Mouse (Mus musculus): ENCODE measurements at regions not wholly inside any gene's neighbourhood (a gene's known extent, or its start where the extent isn't known, plus 50 kb on each side); places are given as distances from the start of the nearest gene placed in this dataset.

GRCm38 (mm10) chr10:102943156-102943555 lies 86.9 kb downstream of the Alx1 start:
- no peak for DNase-seq (ENCODE audit: low spot score)

DNA sequence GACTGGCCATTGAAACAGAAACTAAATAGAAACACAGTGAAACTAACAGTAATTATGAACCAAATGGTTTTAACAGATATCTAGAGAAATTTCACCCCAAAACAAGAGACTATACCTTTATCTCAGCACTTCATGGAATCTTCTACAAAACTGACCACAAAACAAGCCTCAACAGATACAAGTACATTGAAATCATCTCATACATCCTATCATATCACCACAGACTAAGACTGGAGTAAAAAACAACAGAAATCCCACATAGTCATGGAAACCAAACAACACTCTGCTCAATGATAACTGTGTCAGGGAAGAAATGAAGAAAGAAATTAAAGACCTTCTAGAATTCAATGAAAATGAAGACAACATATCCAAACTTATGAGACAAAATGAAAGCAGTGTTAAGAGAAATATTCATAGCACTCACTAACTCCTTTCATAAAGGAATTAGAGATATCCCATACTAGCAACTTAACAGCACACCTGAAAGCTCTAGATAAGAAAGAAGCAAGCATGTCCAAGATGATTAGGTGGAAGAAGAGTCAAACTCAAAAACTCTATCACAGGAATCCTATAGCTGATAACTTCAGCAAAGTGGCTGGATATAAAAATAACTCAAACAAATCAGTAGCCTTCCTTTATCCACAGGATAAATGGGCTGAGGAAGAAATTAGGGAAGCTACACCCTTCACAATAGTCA lies 89.0 kb downstream of the Alx1 start:
- DNase-seq (ENCODE audit: low spot score) = no peak

- DNase-seq (ENCODE audit: low spot score) = no peak
Measured at GRCm38 (mm10) chr10:102931445-102931844, 98.6 kb downstream of the Alx1 start.

DNA sequence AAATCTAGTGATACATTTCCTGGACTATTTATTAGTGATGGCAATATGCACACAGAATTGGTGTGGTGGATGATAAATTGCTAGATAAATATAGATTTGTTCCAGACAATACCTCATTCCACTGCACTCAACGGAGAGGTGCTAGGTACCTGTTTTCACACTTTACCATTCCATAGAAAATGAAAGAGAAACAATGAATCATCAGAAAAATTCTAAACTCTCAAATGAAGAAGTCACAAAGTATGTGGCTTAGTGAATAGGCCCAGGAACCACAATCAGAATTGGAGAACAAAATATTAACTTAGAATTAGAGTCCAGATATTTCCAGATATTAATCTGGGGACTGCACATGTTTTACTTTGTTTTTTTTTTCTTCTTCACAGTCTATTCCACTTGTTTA lies 101.4 kb downstream of the Alx1 start:
- no peak for DNase-seq (ENCODE audit: low spot score)

DNA sequence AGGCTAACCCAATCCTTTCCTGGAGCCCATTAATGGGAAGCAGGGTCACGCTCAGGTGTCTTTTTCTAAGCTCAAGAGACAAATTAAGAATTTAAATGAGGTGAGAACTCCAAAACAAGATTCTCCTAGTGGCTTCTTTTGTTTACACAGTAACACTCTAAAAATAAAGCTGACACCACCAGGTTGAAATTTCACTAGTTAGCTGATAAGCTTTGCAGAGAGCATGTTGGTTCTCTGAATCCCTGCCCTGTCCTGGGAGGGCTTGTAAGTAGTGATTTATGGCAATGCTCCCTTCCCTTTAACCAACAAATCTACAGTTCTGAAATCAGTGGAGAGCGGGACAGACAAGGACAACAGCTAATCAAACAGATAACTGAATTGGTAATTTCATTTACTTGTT lies 132.6 kb downstream of the Alx1 start:
- DNase-seq (ENCODE audit: low spot score) = no peak

GRCm38 (mm10) chr10:102895952-102896351 lies 134.1 kb downstream of the Alx1 start:
- DNase-seq (ENCODE audit: low spot score) = no peak

DNA sequence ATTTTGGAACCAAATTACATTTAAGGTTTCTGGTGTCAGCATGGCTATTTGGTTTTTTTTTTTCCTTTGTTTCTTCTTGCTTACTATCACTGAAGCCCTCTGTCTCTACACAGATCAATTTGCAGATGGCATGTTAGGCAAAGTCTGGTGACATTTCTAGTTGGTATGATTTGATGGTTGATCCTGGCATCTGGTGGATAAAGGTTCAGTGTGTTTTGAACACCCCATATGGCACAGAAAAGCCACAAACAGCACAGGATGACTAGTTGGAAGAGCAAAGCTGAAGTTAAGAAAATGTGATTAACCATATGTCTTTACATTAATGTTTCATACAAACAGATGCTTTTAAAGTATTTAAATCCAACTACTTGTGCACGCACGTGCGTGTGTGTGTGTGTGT lies 137.6 kb downstream of the Alx1 start:
- no peak for DNase-seq (ENCODE audit: low spot score)

DNA sequence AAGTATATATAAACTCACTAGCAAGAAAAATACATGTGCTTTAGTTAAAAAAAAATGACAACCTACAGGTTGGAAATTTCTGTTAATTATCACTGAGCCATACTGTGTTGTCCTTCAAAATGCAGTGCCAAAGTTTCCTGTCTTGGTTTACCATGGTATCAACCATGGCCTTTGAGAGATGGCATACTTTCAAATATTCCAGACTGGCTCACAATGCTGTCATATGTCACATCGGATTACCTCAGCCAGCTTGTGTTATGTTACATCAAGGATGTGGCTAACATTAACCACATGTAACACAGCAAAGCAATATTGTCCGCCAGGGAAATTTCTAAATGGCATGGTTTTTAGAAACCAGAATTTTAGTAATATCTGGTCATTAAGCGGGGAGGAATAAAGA lies 140.3 kb downstream of the Alx1 start:
- no peak for DNase-seq (ENCODE audit: low spot score)

- no peak for DNase-seq (ENCODE audit: low spot score)
Measured at GRCm38 (mm10) chr10:102881824-102882438, 148.1 kb downstream of the Alx1 start.

GRCm38 (mm10) chr10:102878010-102878409 lies 152.0 kb downstream of the Alx1 start:
- no peak for DNase-seq (ENCODE audit: low spot score)

GRCm38 (mm10) chr10:102876946-102877345 lies 153.1 kb downstream of the Alx1 start:
- DNase-seq (ENCODE audit: low spot score) = no peak

GRCm38 (mm10) chr10:102866920-102867319 lies 163.1 kb downstream of the Alx1 start:
- DNase-seq (ENCODE audit: low spot score) = no peak

- DNase-seq (ENCODE audit: low spot score) = no peak
Measured at GRCm38 (mm10) chr10:102836567-102837224, 193.3 kb downstream of the Alx1 start.

DNA sequence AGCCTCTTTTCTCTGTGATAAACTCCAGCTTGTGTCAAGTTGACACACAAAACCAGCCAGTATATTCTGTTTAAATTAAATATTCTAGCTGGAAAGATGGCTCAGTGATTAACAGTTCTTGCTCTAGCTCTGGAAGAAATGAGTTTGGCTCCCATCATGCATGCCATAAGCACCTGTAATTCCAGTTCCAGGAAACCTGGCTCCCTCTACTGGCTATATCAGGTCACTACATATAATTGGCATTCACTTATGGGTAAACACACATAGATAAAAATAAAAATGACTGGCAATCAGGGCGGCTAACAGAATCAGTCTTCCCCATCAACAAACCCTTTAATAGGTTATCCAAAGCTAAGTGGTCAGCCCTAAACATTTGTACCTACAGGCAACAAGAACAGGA lies 194.2 kb downstream of the Alx1 start:
- DNase-seq (ENCODE audit: low spot score) = no peak

GRCm38 (mm10) chr10:102829606-102830005 lies 200.4 kb downstream of the Alx1 start:
- no peak for DNase-seq (ENCODE audit: low spot score)

GRCm38 (mm10) chr10:102823434-102823833 lies 206.6 kb downstream of the Alx1 start:
- no peak for DNase-seq (ENCODE audit: low spot score)

DNA sequence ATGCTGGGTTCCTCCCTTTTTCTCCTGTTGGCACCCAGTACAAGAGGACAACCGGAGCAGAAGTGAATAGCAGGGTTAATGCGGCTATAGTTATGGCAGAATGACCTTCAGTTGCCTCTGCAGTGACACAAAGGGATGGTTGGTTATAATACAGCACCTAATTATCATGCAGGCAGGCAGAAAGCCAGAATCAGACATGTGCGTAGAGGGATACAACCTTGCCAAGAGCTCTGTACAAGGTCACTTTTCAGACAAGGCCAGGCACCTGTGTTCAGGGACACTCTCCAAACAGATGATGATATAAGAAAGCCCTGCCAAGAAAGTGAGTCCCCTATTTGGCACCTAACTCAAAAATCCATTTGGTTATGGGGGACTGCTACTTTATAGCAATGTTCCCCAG lies 228.6 kb downstream of the Alx1 start:
- peak; percentile 13 for DNase-seq (ENCODE audit: low spot score)

- no peak for DNase-seq (ENCODE audit: low spot score)
Measured at GRCm38 (mm10) chr10:102779243-102779642, 250.8 kb downstream of the Alx1 start.

- no peak for DNase-seq (ENCODE audit: low spot score)
Measured at GRCm38 (mm10) chr10:102763696-102764095, 251.7 kb downstream of the Rassf9 start.

DNA sequence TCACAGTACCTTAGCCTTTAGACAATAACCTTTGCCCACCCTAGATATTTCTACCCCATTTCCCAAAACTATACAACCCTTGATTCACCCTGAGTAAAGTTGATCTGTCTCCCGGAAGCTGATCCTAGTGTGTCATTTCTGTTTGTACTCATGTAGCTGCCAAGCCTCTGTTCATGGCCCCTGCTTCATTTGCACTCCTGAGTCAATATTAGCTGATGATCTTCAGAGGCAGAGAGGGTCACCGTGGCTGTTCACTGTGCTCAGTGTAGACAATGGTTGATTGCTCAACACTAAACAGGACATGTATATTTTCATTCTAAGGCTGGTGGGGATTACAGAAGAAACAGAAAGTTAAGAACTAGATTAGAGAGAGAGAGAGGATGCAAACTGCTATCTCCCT lies 250.4 kb downstream of the Rassf9 start:
- no peak for DNase-seq (ENCODE audit: low spot score)

DNA sequence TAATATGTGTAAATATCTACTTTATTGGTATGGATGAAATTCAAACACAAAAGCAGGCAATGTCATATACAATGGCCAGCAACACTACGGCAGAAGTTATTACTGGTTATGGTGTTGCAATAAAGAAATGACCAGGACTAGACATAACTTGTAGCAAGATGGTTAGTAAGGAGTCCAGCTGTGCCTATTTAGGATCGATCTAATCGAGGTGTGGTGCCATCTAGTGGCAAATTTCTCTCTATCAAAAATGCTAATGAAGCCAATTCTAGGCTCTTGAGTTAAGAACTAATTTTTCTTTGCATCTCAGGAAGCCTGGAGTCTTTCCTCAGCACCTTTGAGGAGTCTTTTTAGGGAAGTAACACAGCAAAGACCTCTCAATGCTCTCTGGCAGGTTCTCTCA lies 223.2 kb downstream of the Rassf9 start:
- DNase-seq (ENCODE audit: low spot score) = no peak

- DNase-seq (ENCODE audit: low spot score) = no peak
Measured at GRCm38 (mm10) chr10:102732420-102732819, 220.4 kb downstream of the Rassf9 start.

DNA sequence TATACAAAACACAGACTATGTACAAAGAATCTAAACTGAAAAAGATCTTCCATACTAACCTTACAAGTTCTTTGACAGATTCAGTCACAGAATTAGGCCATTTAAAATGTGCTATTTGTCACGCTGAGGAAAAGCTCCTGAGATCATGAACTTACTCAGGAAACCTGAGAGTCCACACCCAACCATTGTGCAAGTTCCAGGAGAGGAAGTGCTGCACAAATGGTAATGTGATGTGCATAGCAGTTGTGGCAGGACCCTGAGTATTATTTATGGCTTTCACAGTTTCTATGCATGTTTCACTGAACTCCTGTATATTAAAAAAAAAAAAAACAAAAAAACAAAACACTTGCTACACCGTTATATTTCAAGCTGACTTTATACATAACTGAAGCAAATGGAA lies 200.2 kb downstream of the Rassf9 start:
- no peak for DNase-seq (ENCODE audit: low spot score)

DNA sequence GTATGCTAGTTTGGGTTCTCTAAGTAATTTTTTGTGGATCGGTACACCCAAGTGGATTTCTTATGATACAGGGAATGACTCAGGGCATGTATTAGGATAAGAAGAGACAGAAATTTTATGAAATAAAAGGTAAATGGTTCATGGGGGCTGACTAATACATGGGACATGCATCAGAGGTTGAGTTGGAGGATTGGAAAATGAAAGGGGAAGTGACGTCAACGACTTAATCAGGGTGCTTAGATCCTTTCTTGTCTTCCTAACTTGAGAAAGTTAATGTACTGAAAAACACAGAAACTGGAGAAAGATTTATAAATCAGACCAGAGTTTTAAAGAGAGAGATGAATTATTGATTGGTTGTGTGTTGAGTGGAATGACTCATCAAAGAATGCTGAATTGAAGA lies 193.8 kb downstream of the Rassf9 start:
- no peak for DNase-seq (ENCODE audit: low spot score)
